Mouse (Mus musculus): ENCODE data around the gene Txndc16. TPM values are rescaled to one million over a fixed set of nuclear protein-coding genes. Genes with fewer than 3 reads are reported as not detected.

The Txndc16 gene
- polyA plus RNA-seq, 2 experiments: 0.76 to 1.5 TPM

- no peak for TF ChIP-seq EP300 (IDR thresholded peaks at IDR 0.05; ENCODE audit: low read depth)
- TF ChIP-seq CTCF (IDR thresholded peaks at IDR 0.05; ENCODE audit: low read depth): no peak
- no peak for DNase-seq (ENCODE audit: low read depth in 3 of 3, low spot score in 3 of 3)
- H3K4me2 ChIP-seq (ENCODE audit: low read depth): no peak overlapping the region
- 40% methylated on average over 4 of the region's 4 CpGs for WGBS (ENCODE audit: insufficient replicate concordance)
- no peaks in the 10 kb centered on the region for H3K4me1 ChIP-seq (replicated peaks; ENCODE audit: control insufficient read depth in 2 of 2, insufficient read depth in 2 of 2, low read length in 1 of 2)
- no peaks in the 10 kb centered on the region for H3K27me3 ChIP-seq (ENCODE audit: control insufficient read depth, insufficient read depth, low read length)
- H3K27ac ChIP-seq: no peak overlapping the region
- H3K9me3 ChIP-seq (ENCODE audit: control insufficient read depth, low read length): no peaks in the 10 kb centered on the region
- no peak overlapping the region for H3K4me3 ChIP-seq (ENCODE audit: insufficient read depth in 1 of 2, low read depth in 2 of 2, low read length in 2 of 2)
- no peaks in the 10 kb centered on the region for H3K36me3 ChIP-seq (replicated peaks; ENCODE audit: control insufficient read depth, insufficient read depth, low read depth)
- no peak overlapping the region for H3K9ac ChIP-seq (replicated peaks)
- no peak for ATAC-seq (ENCODE audit: insufficient read depth)
Observed at GRCm38 (mm10) chr14:45090011-45090410, 130.1 kb downstream of the Txndc16 start.

GRCm38 (mm10) chr14:45085651-45086425 lies 134.3 kb downstream of the Txndc16 start:
- Histone ChIP-seq H3K27me3 (ENCODE audit: control insufficient read depth, insufficient read depth, low read length) (no peaks in the 10 kb centered on the region), H3K4me3 (ENCODE audit: insufficient read depth in 1 of 2, low read depth in 2 of 2, low read length in 2 of 2) (no peak overlapping the region), H3K27ac (no peak overlapping the region), H3K4me2 (ENCODE audit: low read depth) (no peak overlapping the region), H3K9me3 (ENCODE audit: control insufficient read depth, low read length) (no peaks in the 10 kb centered on the region), H3K9ac (replicated peaks) (no peak overlapping the region), H3K36me3 (replicated peaks; ENCODE audit: control insufficient read depth, insufficient read depth, low read depth) (no peaks in the 10 kb centered on the region), H3K4me1 (replicated peaks; ENCODE audit: control insufficient read depth in 2 of 2, insufficient read depth in 2 of 2, low read length in 1 of 2) (no peaks in the 10 kb centered on the region)
- TF ChIP-seq EP300 (IDR thresholded peaks at IDR 0.05; ENCODE audit: low read depth): no peak
- no peak for TF ChIP-seq CTCF (IDR thresholded peaks at IDR 0.05; ENCODE audit: low read depth)
- DNase-seq (ENCODE audit: low read depth in 3 of 3, low spot score in 3 of 3): no peak
- WGBS (ENCODE audit: insufficient replicate concordance): 54% methylated on average over 5 of the region's 5 CpGs
- ATAC-seq (ENCODE audit: insufficient read depth): no peak

- Histone ChIP-seq H3K4me2 (ENCODE audit: low read depth) (no peak overlapping the region), H3K9ac (replicated peaks) (no peak overlapping the region), H3K4me1 (replicated peaks; ENCODE audit: control insufficient read depth in 2 of 2, insufficient read depth in 2 of 2, low read length in 1 of 2) (no peaks in the 10 kb centered on the region), H3K4me3 (ENCODE audit: insufficient read depth in 1 of 2, low read depth in 2 of 2, low read length in 2 of 2) (no peak overlapping the region), H3K9me3 (ENCODE audit: control insufficient read depth, low read length) (no peaks in the 10 kb centered on the region), H3K27ac (no peak overlapping the region), H3K27me3 (ENCODE audit: control insufficient read depth, insufficient read depth, low read length) (no peaks in the 10 kb centered on the region), H3K36me3 (replicated peaks; ENCODE audit: control insufficient read depth, insufficient read depth, low read depth) (no peaks in the 10 kb centered on the region)
- no peak for ATAC-seq (ENCODE audit: insufficient read depth)
- no peak for TF ChIP-seq CTCF (IDR thresholded peaks at IDR 0.05; ENCODE audit: low read depth)
- TF ChIP-seq EP300 (IDR thresholded peaks at IDR 0.05; ENCODE audit: low read depth): no peak
- no peak for DNase-seq (ENCODE audit: low read depth in 3 of 3, low spot score in 3 of 3)
- 62% methylated on average over 5 of the region's 5 CpGs for WGBS (ENCODE audit: insufficient replicate concordance)
Observed at GRCm38 (mm10) chr14:45084656-45085280, 135.4 kb downstream of the Txndc16 start.

GRCm38 (mm10) chr14:45083540-45083939 lies 136.6 kb downstream of the Txndc16 start:
- Histone ChIP-seq H3K36me3 (replicated peaks; ENCODE audit: control insufficient read depth, insufficient read depth, low read depth) (no peaks in the 10 kb centered on the region), H3K4me1 (replicated peaks; ENCODE audit: control insufficient read depth in 2 of 2, insufficient read depth in 2 of 2, low read length in 1 of 2) (no peaks in the 10 kb centered on the region; a peak in 1 of 4 replicates), H3K9me3 (ENCODE audit: control insufficient read depth, low read length) (no peaks in the 10 kb centered on the region), H3K4me3 (ENCODE audit: insufficient read depth in 1 of 2, low read depth in 2 of 2, low read length in 2 of 2) (no peak overlapping the region), H3K4me2 (ENCODE audit: low read depth) (no peak overlapping the region), H3K9ac (replicated peaks) (no peak overlapping the region), H3K27me3 (ENCODE audit: control insufficient read depth, insufficient read depth, low read length) (no peaks in the 10 kb centered on the region), H3K27ac (no peak overlapping the region)
- ATAC-seq (ENCODE audit: insufficient read depth): no peak
- 61% methylated on average over 4 of the region's 4 CpGs for WGBS (ENCODE audit: insufficient replicate concordance)
- no peak for DNase-seq (ENCODE audit: low read depth in 3 of 3, low spot score in 3 of 3)
- TF ChIP-seq CTCF (IDR thresholded peaks at IDR 0.05; ENCODE audit: low read depth): no peak
- no peak for TF ChIP-seq EP300 (IDR thresholded peaks at IDR 0.05; ENCODE audit: low read depth)

Other genes starting within 250 kb of the Txndc16 start
- 0.17 and 0.27 TPM in 2 replicates for gene Ptger2, start 232.1 kb downstream of the Txndc16 start, polyA plus RNA-seq (2012; rRNA removed)
- 0.38 and 0.47 TPM in 2 replicates for gene Ptger2, start 232.1 kb downstream of the Txndc16 start, polyA plus RNA-seq (2014; fragmentation: Nextera tagmentation; extraction: Ambion mirVana)
- gene Gpr137c, start 611 bp downstream of the Txndc16 start, polyA plus RNA-seq (2012; rRNA removed): 0.25 and 0.41 TPM in 2 replicates
- 0.24 and 0.37 TPM in 2 replicates for gene Gpr137c, start 611 bp downstream of the Txndc16 start, polyA plus RNA-seq (2014; fragmentation: Nextera tagmentation; extraction: Ambion mirVana)
- 10.2 and 12.1 TPM in 2 replicates for gene Ero1l, start 98.4 kb upstream of the Txndc16 start, polyA plus RNA-seq (2012; rRNA removed)
- 25.6 and 30.4 TPM in 2 replicates for gene Ero1l, start 98.4 kb upstream of the Txndc16 start, polyA plus RNA-seq (2014; fragmentation: Nextera tagmentation; extraction: Ambion mirVana)
- gene Psmc6, start 109.5 kb upstream of the Txndc16 start, polyA plus RNA-seq (2012; rRNA removed): 29.4 and 58.1 TPM in 2 replicates
- gene Psmc6, start 109.5 kb upstream of the Txndc16 start, polyA plus RNA-seq (2014; fragmentation: Nextera tagmentation; extraction: Ambion mirVana): 113 and 115 TPM in 2 replicates
- 2.4 and 3.8 TPM in 2 replicates for gene Styx, start 130.8 kb upstream of the Txndc16 start, polyA plus RNA-seq (2012; rRNA removed)
- gene Styx, start 130.8 kb upstream of the Txndc16 start, polyA plus RNA-seq (2014; fragmentation: Nextera tagmentation; extraction: Ambion mirVana): 15.5 and 21.3 TPM in 2 replicates
- 5.4 and 8.9 TPM in 2 replicates for gene Gnpnat1, start 184.6 kb upstream of the Txndc16 start, polyA plus RNA-seq (2012; rRNA removed)
- gene Gnpnat1, start 184.6 kb upstream of the Txndc16 start, polyA plus RNA-seq (2014; fragmentation: Nextera tagmentation; extraction: Ambion mirVana): 30.4 and 31.0 TPM in 2 replicates